ENCODE assay signal across 20 mouse cellular contexts in the genomic region with DNA sequence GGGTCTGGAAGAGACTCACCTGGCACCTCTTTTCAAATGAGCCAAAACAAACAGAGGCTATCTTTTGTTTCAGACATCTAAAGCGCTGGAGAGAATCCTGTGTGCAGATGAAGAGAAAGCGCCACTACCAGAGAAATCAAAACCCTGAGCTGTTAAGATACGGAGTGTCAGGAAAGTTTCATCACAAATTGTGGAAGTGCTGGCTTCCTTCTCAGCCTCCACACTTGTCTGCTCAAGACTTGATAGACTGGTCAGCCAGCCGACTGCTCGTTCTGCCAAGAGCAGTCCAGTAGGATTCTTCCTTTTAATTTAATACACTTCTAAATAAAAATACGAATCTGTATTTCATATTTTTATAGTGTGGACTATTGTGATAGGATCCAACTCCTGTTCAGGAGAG. TPM values are rescaled to one million over a fixed set of nuclear protein-coding genes. Genes with fewer than 3 reads are reported as not detected.
DNase-seq lines count a peak whose midpoint lies in the region; ATAC-seq and TF ChIP-seq lines count a peak whose summit lies in the region.
"Had no signal": no experiment of that assay in that cellular context is flagged by ENCODE, and none has a peak within 500 bp of the region (broad histone marks: within the 10 kb centered on the region; RNA-seq: fewer than 3 reads in every experiment).

No protein-coding gene starts in this region.

- H3K4me3 ChIP-seq in gastrocnemius, adult 2 months: no peak overlapping the region
- no peak overlapping the region for H3K4me3 ChIP-seq in kidney, postnatal 0 days (replicated peaks; ENCODE audit: low read depth, low read length)
- no peak overlapping the region for H3K4me3 ChIP-seq in bone marrow, adult 2 months (replicated peaks; ENCODE audit: control insufficient read depth, low read depth, low read length)
- H3K4me3 ChIP-seq in macrophage (ENCODE audit: inconsistent target): no peak overlapping the region
- H3K4me3 ChIP-seq: embryonic facial prominence, embryonic 15.5 days; hindbrain, embryonic 15.5 days; intestine, embryonic 15.5 days; liver, embryonic 15.5 days; midbrain, embryonic 15.5 days; neural tube, embryonic 15.5 days; stomach, embryonic 15.5 days had no signal

- no peak for DNase-seq in gastrocnemius, adult 2 months
- DNase-seq in gastrocnemius, postnatal 14 days: no peak
- peak; percentile 9 for DNase-seq in kidney, postnatal 0 days (ENCODE audit: low spot score)
- no peak for DNase-seq in kidney, adult 18-20 months
- no peak for DNase-seq in layer of hippocampus, adult 18-20 months (ENCODE audit: low spot score in 2 of 2)
- DNase-seq: adrenal gland, adult 8-10 months; cerebellum, adult 11-12 months; cerebellum, postnatal 14 days; right cerebral cortex, postnatal 25 days had no signal

- TF ChIP-seq CTCF in gastrocnemius, adult 2 months (IDR thresholded peaks at IDR 0.05): no peak
- TF ChIP-seq CTCF in kidney, postnatal 0 days (IDR thresholded peaks at IDR 0.05; ENCODE audit: low read depth): no peak
- no peak for TF ChIP-seq CTCF in bone marrow, adult 2 months (IDR thresholded peaks at IDR 0.05; ENCODE audit: control insufficient read depth, insufficient read depth, low read length)

- no peaks in the 10 kb centered on the region for H3K27me3 ChIP-seq in kidney, postnatal 0 days (ENCODE audit: insufficient read depth, low read length)
- H3K27me3 ChIP-seq: embryonic facial prominence, embryonic 15.5 days; hindbrain, embryonic 15.5 days; intestine, embryonic 15.5 days; liver, embryonic 15.5 days; midbrain, embryonic 15.5 days; neural tube, embryonic 15.5 days; Patski; stomach, embryonic 15.5 days had no signal

- no peaks in the 10 kb centered on the region for H3K79me2 ChIP-seq in macrophage (ENCODE audit: inconsistent target)

- 52% methylated on average over 6 of the region's 6 CpGs for WGBS in kidney, postnatal 0 days
- 26% methylated on average over 6 of the region's 6 CpGs for WGBS in bone marrow, adult 2 months
- 12% methylated on average over 5 of the region's 6 CpGs for WGBS in macrophage (ENCODE audit: missing documents)

- no peak overlapping the region for H3K4me2 ChIP-seq in kidney, postnatal 0 days (ENCODE audit: low read length)
- H3K4me2 ChIP-seq: embryonic facial prominence, embryonic 15.5 days; hindbrain, embryonic 15.5 days; intestine, embryonic 15.5 days; liver, embryonic 15.5 days; midbrain, embryonic 15.5 days; neural tube, embryonic 15.5 days had no signal

- ATAC-seq in kidney, postnatal 0 days (replicated peaks; ENCODE audit: low FRiP score, low read depth): no peak
- ATAC-seq: CD4-positive, CD25-positive, alpha-beta regulatory T cell, adult 4 months; midbrain, embryonic 15.5 days; Patski had no signal

- H3K4me1 ChIP-seq in kidney, postnatal 0 days (replicated peaks; ENCODE audit: insufficient read depth, low read length): peaks cover 6% of the 10 kb centered on the region; the same call in 1 of the 2 replicates
- H3K4me1 ChIP-seq in bone marrow, adult 2 months (ENCODE audit: control insufficient read depth, insufficient read depth, low read length): peaks cover 9% of the 10 kb centered on the region
- H3K4me1 ChIP-seq: hindbrain, embryonic 15.5 days; midbrain, embryonic 15.5 days had no signal

- H3K9me3 ChIP-seq in kidney, postnatal 0 days (replicated peaks; ENCODE audit: low read length): no peaks in the 10 kb centered on the region
- H3K9me3 ChIP-seq: embryonic facial prominence, embryonic 15.5 days; hindbrain, embryonic 15.5 days; intestine, embryonic 15.5 days; liver, embryonic 15.5 days; midbrain, embryonic 15.5 days; neural tube, embryonic 15.5 days; stomach, embryonic 15.5 days had no signal

- TF ChIP-seq POLR2A in bone marrow, adult 2 months (IDR thresholded peaks at IDR 0.05; ENCODE audit: borderline replicate concordance, control insufficient read depth, low read depth, low read length): no peak

- intact Hi-C loops in gastrocnemius, adult 2 months (cut with DNase I): no loop called here
- intact Hi-C loops in gastrocnemius, postnatal 14 days (cut with DNase I; ENCODE audit: low total_unique reads): no loop called here

- no peaks in the 10 kb centered on the region for H3K36me3 ChIP-seq in kidney, postnatal 0 days (ENCODE audit: insufficient read depth, low read length)
- H3K36me3 ChIP-seq in macrophage (ENCODE audit: inconsistent target): no peaks in the 10 kb centered on the region
- H3K36me3 ChIP-seq: embryonic facial prominence, embryonic 15.5 days; hindbrain, embryonic 15.5 days; intestine, embryonic 15.5 days; liver, embryonic 15.5 days; midbrain, embryonic 15.5 days; neural tube, embryonic 15.5 days; stomach, embryonic 15.5 days had no signal

- H3K27ac ChIP-seq in gastrocnemius, adult 2 months: peak overlapping the region; percentile 63; the same call in 1 of the 2 replicates
- no peak overlapping the region for H3K27ac ChIP-seq in kidney, postnatal 0 days
- peak overlapping the region; percentile 48; the same call in 1 of the 2 replicates for H3K27ac ChIP-seq in bone marrow, adult 2 months (ENCODE audit: control insufficient read depth, insufficient read depth, low read depth, low read length, poor library complexity)
- peak overlapping the region; percentile 75 for H3K27ac ChIP-seq in macrophage
- H3K27ac ChIP-seq: embryonic facial prominence, embryonic 15.5 days; hindbrain, embryonic 15.5 days; intestine, embryonic 15.5 days; liver, embryonic 15.5 days; midbrain, embryonic 15.5 days; neural tube, embryonic 15.5 days; stomach, embryonic 15.5 days had no signal

- H3K9ac ChIP-seq in kidney, postnatal 0 days (ENCODE audit: low read depth, low read length): no peak overlapping the region
- H3K9ac ChIP-seq: embryonic facial prominence, embryonic 15.5 days; hindbrain, embryonic 15.5 days; intestine, embryonic 15.5 days; liver, embryonic 15.5 days; midbrain, embryonic 15.5 days; neural tube, embryonic 15.5 days; stomach, embryonic 15.5 days had no signal

RNA-seq across cellular contexts. Expression of a gene that starts 58.1 kb away (rescaled TPM):
- 10 to 100 TPM; 55.0 to 87.9 TPM for total RNA-seq in gastrocnemius, adult 2 months (2021)
- total RNA-seq in gastrocnemius, postnatal 14 days (2021): 10 to 100 TPM; 44.3 to 74.0 TPM
- polyA plus RNA-seq in kidney, postnatal 0 days (2015; fragmentation: Nextera tagmentation; extraction: Ambion mirVana): 8.5 TPM in 2 replicates
- 4.7 and 5.4 TPM in 2 replicates for polyA plus RNA-seq in bone marrow, adult 2 months (2011; ENCODE audit: insufficient read depth, insufficient read length, low replicate concordance, missing spikeins)
- total RNA-seq in macrophage (2018; cell fraction: chromatin; rRNA removed): 100 to 1,000 TPM in 13 of 26 experiments, 10 to 100 TPM in 13; 22.8 to 226 (median 97.6) TPM
- 100 to 1,000 TPM in 8 of 26 experiments, 10 to 100 TPM in 18; 31.5 to 168 (median 47.3) TPM for total RNA-seq in macrophage (2018; cell fraction: cytosol; rRNA removed)
- 100 to 1,000 TPM in 17 of 26 experiments, 10 to 100 TPM in 9; 33.9 to 344 (median 137) TPM for total RNA-seq in macrophage (2018; cell fraction: nucleus; rRNA removed)
- polyA plus RNA-seq in macrophage (2018): 13.2 to 20.5 TPM (median 15.4 TPM) in 3 replicates
- 10 to 100 TPM; 44.6 to 46.1 TPM for total RNA-seq in layer of hippocampus, adult 18-20 months (2021)
